Mouse (Mus musculus) limb, embryonic 10.5 days (tissue): Measurements from ENCODE around the gene Kcne1l. TPM values are rescaled to one million over a fixed set of nuclear protein-coding genes. Genes with fewer than 3 reads are reported as not detected.

Experiments
- DNase-seq: peaks from one replicate; pipeline ENCODE4 v3.0.0-alpha.2; 2017; ENCODE audit warnings: low spot score
- H3K27ac ChIP-seq: fragments of 300-500 bp; sonication (generic); 2 replicates; pipeline ENCODE4 v1.5.1; 2016; ENCODE audit warnings: mild to moderate bottlenecking
- H3K27me3 ChIP-seq: fragments of 300-500 bp; sonication (generic); 2 replicates; pipeline ENCODE4 v1.6.1; 2016; ENCODE audit warnings: low read depth, mild to moderate bottlenecking; ENCODE audit not compliant: poor library complexity, severe bottlenecking
- H3K36me3 ChIP-seq: fragments of 300-500 bp; sonication (generic); 2 replicates; pipeline ENCODE4 v1.6.1; 2016; ENCODE audit warnings: mild to moderate bottlenecking, moderate library complexity
- H3K4me1 ChIP-seq: fragments of 300-500 bp; sonication (generic); 2 replicates; pipeline ENCODE4 v1.6.1; 2016
- H3K4me3 ChIP-seq: fragments of 300-500 bp; sonication (generic); 2 replicates; pipeline ENCODE4 v1.5.1; 2016; ENCODE audit warnings: mild to moderate bottlenecking, moderate library complexity
- H3K9me3 ChIP-seq: fragments of 300-500 bp; sonication (generic); replicated peaks from 2 replicates; pipeline ENCODE4 v1.6.1; 2016; ENCODE audit warnings: mild to moderate bottlenecking
- WGBS: fragments of 180-500 bp; shearing (Covaris S2); methylation state at CpG from one replicate; pipeline ENCODE4 v1.1.7; 2016; 5-methylcytosine and 5-hydroxymethylcytosine counted together
- polyA plus RNA-seq: library from polyadenylated mRNA; unstranded; fragments of >200 nt; fragmentation: Nextera tagmentation; extraction: Ambion mirVana; gene quantifications from 2 replicates; pipeline ENCODE4 v1.2.1, GENCODE M21; 2016

Gene Kcne1l
- polyA plus RNA-seq, 1 experiment from 2014 or later, result 11.3 TPM

DNA sequence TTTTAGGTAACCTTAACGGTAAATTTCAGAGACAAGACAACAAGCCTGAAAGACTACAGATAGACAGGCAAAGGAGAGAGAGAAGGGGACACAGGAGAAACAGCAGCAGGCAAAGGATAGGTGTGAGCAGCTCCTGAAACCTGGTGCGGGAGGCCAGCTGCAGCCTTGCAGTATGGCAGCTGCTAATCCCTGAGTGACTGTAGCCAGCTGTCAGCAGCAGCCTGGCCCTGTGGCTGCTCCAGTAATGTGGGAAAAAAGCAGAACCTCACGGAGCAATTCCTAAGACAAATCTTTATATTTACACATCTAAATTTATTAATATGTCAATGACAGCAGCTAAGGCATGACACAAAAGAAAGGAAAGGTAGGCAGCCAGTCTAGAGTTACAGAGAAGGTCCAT is 29.5 kb downstream of the Kcne1l start:
- Histone ChIP-seq H3K4me1 (no peaks in the 10 kb centered on the region), H3K27me3 (peaks cover 84% of the 10 kb centered on the region), H3K4me3 (no peak overlapping the region), H3K36me3 (no peaks in the 10 kb centered on the region), H3K9me3 (no peaks in the 10 kb centered on the region), H3K27ac (no peak overlapping the region)
- 52% methylated on average over 3 of the region's 3 CpGs for WGBS
- DNase-seq, result peak; percentile 29

DNA sequence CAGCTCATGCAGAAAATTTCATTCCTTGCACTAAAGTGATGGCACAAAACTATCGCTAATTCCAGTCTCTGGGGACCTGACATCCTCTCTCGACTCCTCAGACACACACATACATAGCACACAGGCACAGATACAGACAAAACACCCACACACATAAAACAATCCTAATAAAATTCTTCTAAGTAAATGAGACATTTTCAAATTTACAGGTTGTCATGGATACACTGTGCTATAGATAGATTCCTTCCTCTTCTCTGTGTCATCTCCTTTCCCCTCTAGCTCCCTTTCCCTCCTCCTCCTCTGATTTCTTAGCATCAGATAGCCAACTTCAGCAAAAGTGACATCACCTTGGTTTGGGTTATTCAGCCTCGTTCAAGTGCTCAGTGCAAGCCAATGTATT is 30.1 kb downstream of the Kcne1l start:
- no peak for DNase-seq
- WGBS, result 77% methylated on average over 3 of the region's 3 CpGs
- H3K36me3 ChIP-seq, result no peaks in the 10 kb centered on the region
- no peak overlapping the region for H3K27ac ChIP-seq
- no peak overlapping the region for H3K4me3 ChIP-seq
- H3K27me3 ChIP-seq, result peaks cover 84% of the 10 kb centered on the region
- no peaks in the 10 kb centered on the region for H3K9me3 ChIP-seq
- no peaks in the 10 kb centered on the region for H3K4me1 ChIP-seq

Other genes starting within 250 kb of the Kcne1l start
- not detected in 2 replicates for gene Gucy2f, start 109.4 kb downstream of the Kcne1l start, polyA plus RNA-seq
- gene Nxt2, start 79.5 kb downstream of the Kcne1l start, polyA plus RNA-seq, result 8.9 and 9.0 TPM in 2 replicates
- 12.5 and 14.5 TPM in 2 replicates for gene Acsl4, start 84.2 kb upstream of the Kcne1l start, polyA plus RNA-seq